Mouse (Mus musculus) hindbrain, embryonic 13.5 days (tissue): Measurements from ENCODE around the gene Fignl2. TPM values are rescaled to one million over a fixed set of nuclear protein-coding genes. Genes with fewer than 3 reads are reported as not detected.

Experiments
- ATAC-seq: fragments of 200-750 bp; cut with Nextera tagmentation; 2 replicates; pipeline ENCODE4 v1.8.0; 2017; ENCODE audit warnings: moderate TSS enrichment; ENCODE audit not compliant: low FRiP score
- H3K27ac ChIP-seq: fragments of 300-500 bp; sonication (generic); 2 replicates; pipeline ENCODE4 v1.5.1; 2015; ENCODE audit warnings: inconsistent platforms, mild to moderate bottlenecking, moderate library complexity
- H3K27me3 ChIP-seq: fragments of 300-500 bp; sonication (generic); 2 replicates; pipeline ENCODE4 v1.6.1; 2015; ENCODE audit warnings: mild to moderate bottlenecking, inconsistent platforms
- H3K36me3 ChIP-seq: fragments of 300-500 bp; sonication (generic); 2 replicates; pipeline ENCODE4 v1.6.1; 2015; ENCODE audit warnings: mild to moderate bottlenecking, inconsistent platforms
- H3K4me1 ChIP-seq: fragments of 300-500 bp; sonication (generic); replicated peaks from 2 replicates; pipeline ENCODE4 v1.6.1; 2015; ENCODE audit warnings: inconsistent platforms
- H3K4me2 ChIP-seq: fragments of 300-500 bp; sonication (generic); 2 replicates; pipeline ENCODE4 v1.6.1; 2015; ENCODE audit warnings: inconsistent platforms, mild to moderate bottlenecking, moderate library complexity
- H3K4me3 ChIP-seq: fragments of 300-500 bp; sonication (generic); 2 replicates; pipeline ENCODE4 v1.5.1; 2015; ENCODE audit warnings: mild to moderate bottlenecking, inconsistent platforms
- H3K9ac ChIP-seq: fragments of 300-500 bp; sonication (generic); 2 replicates; pipeline ENCODE4 v1.6.1; 2015; ENCODE audit warnings: mild to moderate bottlenecking, inconsistent platforms
- H3K9me3 ChIP-seq: fragments of 300-500 bp; sonication (generic); 2 replicates; pipeline ENCODE4 v1.6.1; 2016; ENCODE audit warnings: inconsistent platforms
- WGBS: fragments of 180-500 bp; shearing (Covaris S2); methylation state at CpG from one replicate; pipeline ENCODE4 v1.1.7; 2015; 5-methylcytosine and 5-hydroxymethylcytosine counted together
- polyA plus RNA-seq: library from polyadenylated mRNA; unstranded; fragments of >200 nt; fragmentation: Nextera tagmentation; extraction: Ambion mirVana; gene quantifications from 2 replicates; pipeline ENCODE4 v1.2.1, GENCODE M21; 2015

Fignl2 gene
- polyA plus RNA-seq, 1 experiment from 2014 or later: 0.16 TPM

DNA sequence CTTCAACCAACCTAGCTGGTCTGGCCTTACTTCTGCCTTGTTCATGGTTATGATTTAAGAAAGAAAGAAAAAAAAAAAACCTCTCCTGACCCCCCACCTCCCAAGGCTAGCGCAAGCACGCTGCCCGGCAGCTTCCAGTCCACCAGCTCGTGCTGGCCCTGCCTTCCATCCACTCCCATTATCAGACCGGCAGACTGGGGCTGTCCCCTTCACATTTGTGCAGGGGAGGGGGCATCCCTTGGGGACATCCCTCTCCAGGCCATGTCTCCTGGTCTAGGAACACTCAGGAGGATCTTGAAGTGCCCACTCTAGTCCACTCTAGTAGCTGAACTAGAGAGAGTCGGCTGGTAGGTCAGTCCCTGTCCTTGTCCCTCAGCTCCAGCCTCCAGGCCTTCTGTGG, 33.8 kb downstream of the Fignl2 start:
- WGBS: 46% methylated on average over 6 of the region's 6 CpGs
- Histone ChIP-seq H3K27me3 (peaks cover 88% of the 10 kb centered on the region), H3K9ac (no peak overlapping the region), H3K27ac (no peak overlapping the region), H3K4me2 (no peak overlapping the region), H3K4me1 (peaks cover 21% of the 10 kb centered on the region), H3K9me3 (no peaks in the 10 kb centered on the region), H3K4me3 (no peak overlapping the region), H3K36me3 (peaks cover 20% of the 10 kb centered on the region)
- ATAC-seq: no peak

DNA sequence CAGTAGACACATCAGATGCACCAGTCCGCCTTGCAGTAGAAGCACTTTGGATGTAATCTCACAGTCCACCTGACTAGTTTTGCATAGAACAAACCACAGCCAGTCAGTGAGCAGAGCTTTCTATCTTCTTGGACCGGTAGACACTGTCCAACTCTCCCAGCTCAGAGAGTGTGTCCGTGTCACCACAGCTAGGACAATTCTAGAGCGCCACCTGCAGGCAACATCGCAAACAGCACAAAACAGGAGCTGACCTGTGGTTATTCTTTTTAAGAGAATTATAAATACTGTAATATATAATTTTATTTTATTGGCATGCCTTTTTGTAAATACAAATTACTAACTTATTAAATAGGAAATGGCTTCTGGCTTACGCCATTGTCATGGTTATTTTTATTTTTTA, 35.8 kb downstream of the Fignl2 start:
- 26% methylated on average over 6 of the region's 6 CpGs for WGBS
- Histone ChIP-seq H3K9ac (no peak overlapping the region), H3K4me2 (no peak overlapping the region), H3K4me1 (peaks cover 21% of the 10 kb centered on the region), H3K4me3 (no peak overlapping the region), H3K27ac (no peak overlapping the region), H3K27me3 (peaks cover 84% of the 10 kb centered on the region), H3K36me3 (peaks cover 28% of the 10 kb centered on the region), H3K9me3 (no peaks in the 10 kb centered on the region)
- no peak for ATAC-seq

- no peak overlapping the region for H3K9ac ChIP-seq
- H3K4me1 ChIP-seq: peaks cover 15% of the 10 kb centered on the region
- H3K4me3 ChIP-seq: no peak overlapping the region
- H3K27me3 ChIP-seq: peaks cover 79% of the 10 kb centered on the region
- H3K36me3 ChIP-seq: peaks cover 33% of the 10 kb centered on the region
- H3K27ac ChIP-seq: no peak overlapping the region
- ATAC-seq: no peak
- WGBS: 76% methylated on average over 6 of the region's 6 CpGs
- no peak overlapping the region for H3K4me2 ChIP-seq
- H3K9me3 ChIP-seq: no peaks in the 10 kb centered on the region
Observed at GRCm38 (mm10) chr15:101041966-101042365, 36.4 kb downstream of the Fignl2 start.

GRCm38 (mm10) chr15:101039651-101040050, 38.7 kb downstream of the Fignl2 start:
- Histone ChIP-seq H3K27me3 (peaks cover 57% of the 10 kb centered on the region), H3K4me3 (no peak overlapping the region), H3K9me3 (no peaks in the 10 kb centered on the region), H3K27ac (no peak overlapping the region), H3K36me3 (peaks cover 54% of the 10 kb centered on the region), H3K4me1 (peaks cover 3% of the 10 kb centered on the region), H3K4me2 (no peak overlapping the region), H3K9ac (no peak overlapping the region)
- ATAC-seq: no peak
- WGBS: 57% methylated on average over 17 of the region's 17 CpGs

DNA sequence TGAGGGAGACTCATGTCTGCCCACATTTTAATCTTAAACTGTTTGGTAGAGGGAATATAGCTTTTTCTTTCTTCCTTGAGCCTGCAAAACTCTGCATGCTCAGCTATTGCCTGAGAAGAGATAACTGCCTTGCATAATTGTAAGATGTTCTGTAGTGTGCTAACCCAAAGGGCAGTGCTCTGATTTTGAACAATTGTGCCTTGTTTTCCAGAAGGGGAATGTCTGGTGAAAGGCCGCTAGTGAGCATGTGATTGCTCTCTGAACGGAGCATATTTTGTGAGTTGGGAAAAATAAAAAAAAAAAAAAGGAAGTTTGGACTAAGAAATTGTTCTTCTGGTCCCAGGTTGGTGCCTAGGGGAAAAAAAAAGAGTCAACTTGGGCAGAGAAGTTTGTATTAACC, 49.4 kb downstream of the Fignl2 start:
- Histone ChIP-seq H3K4me3 (no peak overlapping the region), H3K9me3 (no peaks in the 10 kb centered on the region), H3K36me3 (peaks cover 38% of the 10 kb centered on the region), H3K4me2 (no peak overlapping the region), H3K27me3 (no peaks in the 10 kb centered on the region), H3K4me1 (peaks cover 5% of the 10 kb centered on the region), H3K9ac (no peak overlapping the region), H3K27ac (no peak overlapping the region)
- 56% methylated on average over 2 of the region's 2 CpGs for WGBS
- no peak for ATAC-seq

DNA sequence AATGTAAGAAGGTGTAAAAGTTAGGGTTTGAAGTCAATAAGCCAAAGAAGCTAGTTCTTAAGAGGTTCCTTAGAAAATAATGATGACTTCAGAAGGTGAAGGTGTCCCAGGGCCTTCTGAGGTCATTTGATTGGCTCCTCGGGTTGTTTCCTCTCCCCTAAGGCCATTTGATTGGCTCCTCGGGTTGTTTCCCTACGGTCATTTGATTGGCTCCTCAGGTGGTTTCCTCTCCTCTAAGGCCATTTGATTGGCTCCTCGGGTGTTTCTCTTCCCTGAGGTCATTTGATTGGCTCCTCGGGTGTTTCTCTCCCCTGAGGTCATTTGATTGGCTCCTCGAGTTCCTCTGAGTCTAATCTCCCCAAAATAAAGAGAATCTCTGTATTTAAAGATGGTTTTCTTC, 67.0 kb downstream of the Fignl2 start:
- H3K9me3 ChIP-seq: no peaks in the 10 kb centered on the region
- no peak for ATAC-seq
- no peak overlapping the region for H3K9ac ChIP-seq
- no peak overlapping the region for H3K4me3 ChIP-seq
- H3K4me1 ChIP-seq: peaks cover 7% of the 10 kb centered on the region; the same call in 1 of the 2 replicates
- no peak overlapping the region for H3K4me2 ChIP-seq
- 89% methylated on average over 6 of the region's 6 CpGs for WGBS
- peaks cover 61% of the 10 kb centered on the region for H3K36me3 ChIP-seq
- no peak overlapping the region for H3K27ac ChIP-seq
- H3K27me3 ChIP-seq: no peaks in the 10 kb centered on the region

DNA sequence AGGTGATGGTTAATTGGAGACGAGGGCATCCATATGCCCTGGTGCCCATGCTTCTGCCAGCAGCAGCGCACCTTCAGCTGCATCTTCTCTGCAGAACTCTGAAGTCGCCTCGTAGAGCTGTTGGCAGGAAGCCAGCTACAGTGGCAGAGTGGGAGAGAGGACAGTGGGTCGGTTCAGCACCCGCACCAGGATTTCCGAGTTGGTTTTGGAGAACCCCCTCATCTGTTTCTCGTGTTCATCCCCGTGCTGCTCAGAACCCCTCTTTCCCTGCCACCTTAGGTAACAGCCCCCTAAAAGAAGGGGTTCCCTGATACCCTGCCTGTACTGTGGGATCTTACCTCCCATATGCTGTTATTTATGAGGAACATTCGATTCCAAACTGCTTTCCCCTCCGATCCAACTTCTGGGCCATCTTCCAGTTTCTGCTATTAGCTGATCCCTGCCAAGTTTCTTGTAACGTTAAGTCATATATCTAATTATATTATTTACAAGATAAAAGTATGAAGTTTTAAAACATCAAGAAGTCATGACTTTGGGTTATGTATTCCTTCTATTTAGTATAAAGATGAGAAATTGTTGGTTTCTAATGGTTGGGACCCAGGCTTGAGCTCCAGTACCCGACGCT, 69.9 kb downstream of the Fignl2 start:
- WGBS: 89% methylated on average over 14 of the region's 14 CpGs
- peaks cover 7% of the 10 kb centered on the region; the same call in 1 of the 2 replicates for H3K4me1 ChIP-seq
- no peak overlapping the region for H3K9ac ChIP-seq
- no peak overlapping the region for H3K4me3 ChIP-seq
- H3K4me2 ChIP-seq: no peak overlapping the region
- no peaks in the 10 kb centered on the region for H3K27me3 ChIP-seq
- no peak for ATAC-seq
- peaks cover 47% of the 10 kb centered on the region for H3K36me3 ChIP-seq
- no peak overlapping the region for H3K27ac ChIP-seq
- no peaks in the 10 kb centered on the region for H3K9me3 ChIP-seq

- WGBS: 76% methylated on average over 7 of the region's 7 CpGs
- no peak for ATAC-seq
- H3K4me2 ChIP-seq: no peak overlapping the region
Observed at GRCm38 (mm10) chr15:101007236-101007635, 71.1 kb downstream of the Fignl2 start.

DNA sequence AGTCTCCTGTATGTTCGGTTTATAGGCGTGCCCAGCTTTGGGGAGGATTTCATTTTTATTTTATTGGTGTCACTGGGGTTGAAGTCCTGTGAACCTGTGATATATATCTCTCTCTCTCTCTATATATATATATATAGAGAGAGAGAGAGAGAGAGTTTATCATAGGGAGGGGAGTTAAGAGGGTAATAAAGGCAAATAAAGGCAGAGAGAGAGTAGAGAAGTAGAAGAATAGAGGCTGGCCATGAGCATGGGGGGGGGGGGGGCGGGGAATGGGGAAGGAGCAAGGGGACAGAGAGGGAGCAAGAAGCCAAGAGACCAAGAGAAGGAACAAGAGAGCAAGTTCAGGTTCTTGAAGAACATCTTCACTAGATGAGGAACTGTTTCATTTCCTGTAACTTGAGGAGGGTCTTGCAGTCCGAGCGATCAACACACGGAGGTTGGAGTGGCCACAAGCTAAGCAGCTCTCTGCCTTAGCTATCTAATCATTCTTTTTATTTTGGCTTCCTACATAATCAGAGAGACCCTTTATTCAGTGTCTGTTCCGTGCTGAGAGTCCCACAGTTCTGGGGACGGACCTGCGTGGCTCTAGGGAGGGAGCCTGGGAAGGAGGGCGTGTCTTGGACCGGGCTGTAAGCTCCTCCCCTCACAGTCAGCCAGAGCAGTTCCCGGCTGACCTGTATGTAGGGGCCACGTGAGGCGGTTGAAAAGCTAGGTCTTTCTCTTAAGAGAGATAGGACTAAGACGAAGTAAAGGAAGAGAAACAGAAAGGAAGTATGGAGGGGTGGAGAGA, 71.9 kb downstream of the Fignl2 start:
- Histone ChIP-seq H3K27me3 (no peaks in the 10 kb centered on the region), H3K4me1 (peaks cover 7% of the 10 kb centered on the region; the same call in 1 of the 2 replicates), H3K27ac (no peak overlapping the region), H3K36me3 (peaks cover 42% of the 10 kb centered on the region), H3K4me2 (peak overlapping the region; percentile 52), H3K9ac (no peak overlapping the region), H3K9me3 (no peaks in the 10 kb centered on the region), H3K4me3 (peak overlapping the region; percentile 32)
- 15% methylated on average over 14 of the region's 15 CpGs for WGBS
- peak; percentile 85 for ATAC-seq

More at GRCm38 (mm10) chr15:101007236-101007635, 71.1 kb downstream of the Fignl2 start:
- Histone ChIP-seq H3K9ac (no peak overlapping the region), H3K27ac (no peak overlapping the region), H3K9me3 (no peaks in the 10 kb centered on the region), H3K4me1 (peaks cover 7% of the 10 kb centered on the region; the same call in 1 of the 2 replicates), H3K27me3 (no peaks in the 10 kb centered on the region), H3K36me3 (peaks cover 45% of the 10 kb centered on the region), H3K4me3 (no peak overlapping the region)

- peaks cover 7% of the 10 kb centered on the region; the same call in 1 of the 2 replicates for H3K4me1 ChIP-seq
- H3K9me3 ChIP-seq: no peaks in the 10 kb centered on the region
- no peak for ATAC-seq
- H3K27ac ChIP-seq: no peak overlapping the region
- no peak overlapping the region for H3K4me3 ChIP-seq
- H3K36me3 ChIP-seq: peaks cover 34% of the 10 kb centered on the region
- WGBS: 79% methylated on average over 8 of the region's 8 CpGs
- no peaks in the 10 kb centered on the region for H3K27me3 ChIP-seq
- H3K4me2 ChIP-seq: no peak overlapping the region
- H3K9ac ChIP-seq: no peak overlapping the region
Observed at GRCm38 (mm10) chr15:101005717-101006116, 72.7 kb downstream of the Fignl2 start.

GRCm38 (mm10) chr15:101004538-101004937, 73.8 kb downstream of the Fignl2 start:
- Histone ChIP-seq H3K4me3 (no peak overlapping the region), H3K4me1 (peaks cover 7% of the 10 kb centered on the region; the same call in 1 of the 2 replicates), H3K27ac (no peak overlapping the region), H3K36me3 (peaks cover 35% of the 10 kb centered on the region), H3K4me2 (no peak overlapping the region), H3K9ac (no peak overlapping the region), H3K9me3 (no peaks in the 10 kb centered on the region), H3K27me3 (no peaks in the 10 kb centered on the region)
- no peak for ATAC-seq
- 84% methylated on average over 3 of the region's 3 CpGs for WGBS

GRCm38 (mm10) chr15:101002466-101002865, 75.9 kb downstream of the Fignl2 start:
- H3K4me2 ChIP-seq: no peak overlapping the region
- H3K27me3 ChIP-seq: no peaks in the 10 kb centered on the region
- peaks cover 7% of the 10 kb centered on the region; the same call in 1 of the 2 replicates for H3K4me1 ChIP-seq
- ATAC-seq: no peak
- no peaks in the 10 kb centered on the region for H3K9me3 ChIP-seq
- H3K27ac ChIP-seq: no peak overlapping the region
- no peak overlapping the region for H3K4me3 ChIP-seq
- peaks cover 28% of the 10 kb centered on the region for H3K36me3 ChIP-seq
- no peak overlapping the region for H3K9ac ChIP-seq
- WGBS: 97% methylated on average over 3 of the region's 3 CpGs
